Comparison of ENCODE assay signal across 8 mouse cellular contexts in the genomic region with DNA sequence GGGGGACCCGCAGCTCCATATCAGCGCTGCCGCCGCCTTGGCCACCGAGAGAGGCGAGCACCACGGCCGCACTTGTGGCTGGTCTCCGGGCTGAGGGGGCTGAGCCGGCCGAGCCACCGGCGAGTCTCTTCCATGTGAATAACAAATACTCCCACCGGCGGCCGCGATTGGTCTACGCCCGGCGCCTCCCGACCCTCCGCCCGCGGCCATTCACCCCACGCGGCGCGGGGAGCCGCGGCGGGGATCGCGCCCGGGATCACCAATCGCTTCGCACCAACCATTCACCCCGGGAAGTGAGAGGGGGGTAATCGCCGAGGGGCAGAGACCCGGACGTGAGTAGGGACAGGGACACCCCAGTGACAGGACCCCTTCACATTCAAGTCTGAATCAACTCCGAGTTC. TPM values are rescaled to one million over a fixed set of nuclear protein-coding genes. Genes with fewer than 3 reads are reported as not detected.
DNase-seq lines count a peak whose midpoint lies in the region; ATAC-seq and TF ChIP-seq lines count a peak whose summit lies in the region.

TSS of gene Grm8 (minus strand) at position 178 of the 401 bp plus-strand sequence.

- peak; percentile 0 to 2 for DNase-seq in heart, adult 18-20 months
- DNase-seq in heart, adult 8-10 months (ENCODE audit: low spot score): no peak
- no peak for DNase-seq in MEL (ENCODE audit: low read depth, low spot score)
- peak; percentile 18 for DNase-seq in embryonic facial prominence, embryonic 14.5 days (ENCODE audit: low spot score)
- DNase-seq in hindbrain, embryonic 11.5 days (ENCODE audit: low spot score): peak; percentile 69
- no peak for DNase-seq in urinary bladder, postnatal 10 days (ENCODE audit: low spot score)

- H3K36me3 ChIP-seq in MEL (ENCODE audit: control insufficient read depth in 1 of 2, insufficient read depth in 2 of 2, low read length in 2 of 2): no peaks in the 10 kb centered on the region
- H3K36me3 ChIP-seq in embryonic facial prominence, embryonic 14.5 days (ENCODE audit: control insufficient read depth, insufficient read depth, low read length): no peaks in the 10 kb centered on the region
- no peaks in the 10 kb centered on the region for H3K36me3 ChIP-seq in hindbrain, embryonic 11.5 days (ENCODE audit: control insufficient read depth, insufficient read depth, low read length)
- H3K36me3 ChIP-seq in limb, embryonic 15.5 days: no peaks in the 10 kb centered on the region
- H3K36me3 ChIP-seq in neural tube, embryonic 13.5 days: no peaks in the 10 kb centered on the region

- no peak for TF ChIP-seq POLR2A in MEL (IDR thresholded peaks at IDR 0.05; ENCODE audit: control insufficient read depth in 1 of 2, insufficient read depth in 1 of 2, low read depth in 1 of 2, low read length in 2 of 2, poor library complexity in 1 of 2)

- no peak for TF ChIP-seq RAD21 in MEL (IDR thresholded peaks at IDR 0.05; ENCODE audit: low read depth, low read length)

- 0 out of 2 replicates have a peak, but pooled peaks have one; percentile 23 for ATAC-seq in embryonic facial prominence, embryonic 14.5 days (ENCODE audit: low read depth)
- ATAC-seq in hindbrain, embryonic 11.5 days (ENCODE audit: low FRiP score): peak; percentile 74
- ATAC-seq in limb, embryonic 15.5 days (ENCODE audit: insufficient number of reproducible peaks, low FRiP score, low TSS enrichment, low read depth): no peak
- peak; percentile 64 for ATAC-seq in neural tube, embryonic 13.5 days (ENCODE audit: low read depth)

- no peak within 1 kb of the TSS for H3K27ac ChIP-seq in MEL (ENCODE audit: control insufficient read depth, low read depth, low read length)
- no peak within 1 kb of the TSS for H3K27ac ChIP-seq in embryonic facial prominence, embryonic 14.5 days (replicated peaks; ENCODE audit: low read depth, low read length)
- H3K27ac ChIP-seq in hindbrain, embryonic 11.5 days (ENCODE audit: low read depth, low read length): no peak within 1 kb of the TSS
- no peak within 1 kb of the TSS for H3K27ac ChIP-seq in limb, embryonic 15.5 days
- H3K27ac ChIP-seq in neural tube, embryonic 13.5 days (replicated peaks): 0 out of 2 replicates have a peak within 1 kb of the TSS, but pooled peaks have one; percentile 23

- H3K27me3 ChIP-seq in MEL (ENCODE audit: control insufficient read depth in 1 of 2, insufficient read depth in 2 of 2, low read length in 2 of 2): no peaks in the 10 kb centered on the region
- H3K27me3 ChIP-seq in embryonic facial prominence, embryonic 14.5 days (replicated peaks; ENCODE audit: control insufficient read depth, insufficient read depth, low read length): peaks cover 51% of the 10 kb centered on the region
- H3K27me3 ChIP-seq in hindbrain, embryonic 11.5 days (ENCODE audit: control insufficient read depth, insufficient read depth, low read length): peaks cover 30% of the 10 kb centered on the region
- peaks cover 56% of the 10 kb centered on the region for H3K27me3 ChIP-seq in limb, embryonic 15.5 days
- H3K27me3 ChIP-seq in neural tube, embryonic 13.5 days: peaks cover 41% of the 10 kb centered on the region

- H3K4me2 ChIP-seq in embryonic facial prominence, embryonic 14.5 days (ENCODE audit: low read depth, low read length): peak within 1 kb of the TSS; percentile 99
- H3K4me2 ChIP-seq in hindbrain, embryonic 11.5 days (replicated peaks; ENCODE audit: low read depth, low read length): peak within 1 kb of the TSS; percentile 94
- H3K4me2 ChIP-seq in limb, embryonic 15.5 days: peak within 1 kb of the TSS; percentile 100
- H3K4me2 ChIP-seq in neural tube, embryonic 13.5 days: peak within 1 kb of the TSS; percentile 99

- H3K9ac ChIP-seq in MEL (ENCODE audit: control insufficient read depth, low read depth, low read length, poor library complexity, severe bottlenecking): peak within 1 kb of the TSS; percentile 77
- peak within 1 kb of the TSS; percentile 51 for H3K9ac ChIP-seq in embryonic facial prominence, embryonic 14.5 days (ENCODE audit: low read depth, low read length)
- H3K9ac ChIP-seq in hindbrain, embryonic 11.5 days (ENCODE audit: low read depth, low read length): peak within 1 kb of the TSS; percentile 29
- H3K9ac ChIP-seq in limb, embryonic 15.5 days: 0 out of 2 replicates have a peak within 1 kb of the TSS, but pooled peaks have one; percentile 5
- peak within 1 kb of the TSS; percentile 68 for H3K9ac ChIP-seq in neural tube, embryonic 13.5 days

- TF ChIP-seq EP300 in MEL (IDR thresholded peaks at IDR 0.05; ENCODE audit: low read depth in 1 of 2, low read length in 2 of 2): no peak

- TF ChIP-seq CTCF in MEL (IDR thresholded peaks at IDR 0.05 in 2 of 3, conservative IDR thresholded peaks at IDR 0.05 in 1 of 3; ENCODE audit: control insufficient read depth in 1 of 3, insufficient read depth in 1 of 3, low read depth in 2 of 3, low read length in 3 of 3, poor library complexity in 1 of 3, severe bottlenecking in 1 of 3): no peak

- H3K9me3 ChIP-seq in MEL (replicated peaks; ENCODE audit: insufficient read depth, low read length): no peaks in the 10 kb centered on the region
- H3K9me3 ChIP-seq in embryonic facial prominence, embryonic 14.5 days (ENCODE audit: control insufficient read depth, low read length): no peaks in the 10 kb centered on the region
- H3K9me3 ChIP-seq in hindbrain, embryonic 11.5 days (ENCODE audit: control insufficient read depth, low read length): no peaks in the 10 kb centered on the region
- no peaks in the 10 kb centered on the region for H3K9me3 ChIP-seq in limb, embryonic 15.5 days
- H3K9me3 ChIP-seq in neural tube, embryonic 13.5 days: no peaks in the 10 kb centered on the region

- H3K4me1 ChIP-seq in MEL (ENCODE audit: control insufficient read depth in 1 of 2, insufficient read depth in 2 of 2, low read length in 2 of 2): no peaks in the 10 kb centered on the region
- H3K4me1 ChIP-seq in embryonic facial prominence, embryonic 14.5 days (ENCODE audit: control insufficient read depth, insufficient read depth, low read length): peaks cover 7% of the 10 kb centered on the region
- no peaks in the 10 kb centered on the region for H3K4me1 ChIP-seq in hindbrain, embryonic 11.5 days (replicated peaks; ENCODE audit: control insufficient read depth, insufficient read depth, low read length)
- H3K4me1 ChIP-seq in limb, embryonic 15.5 days: peaks cover 26% of the 10 kb centered on the region
- H3K4me1 ChIP-seq in neural tube, embryonic 13.5 days (replicated peaks): peaks cover 33% of the 10 kb centered on the region

- H3K4me3 ChIP-seq in MEL (ENCODE audit: control insufficient read depth in 1 of 2, insufficient read depth in 1 of 2, low read depth in 2 of 2, low read length in 2 of 2): peak within 1 kb of the TSS; percentile 51 to 68
- H3K4me3 ChIP-seq in embryonic facial prominence, embryonic 14.5 days (ENCODE audit: low read depth, low read length): peak within 1 kb of the TSS; percentile 48
- peak within 1 kb of the TSS; percentile 51 for H3K4me3 ChIP-seq in hindbrain, embryonic 11.5 days (ENCODE audit: low read depth, low read length)
- peak within 1 kb of the TSS; percentile 52 for H3K4me3 ChIP-seq in limb, embryonic 15.5 days
- H3K4me3 ChIP-seq in neural tube, embryonic 13.5 days: peak within 1 kb of the TSS; percentile 51

- WGBS in embryonic facial prominence, embryonic 14.5 days: under 1% methylated on average over 25 of the region's 42 CpGs
- 0% methylated on average over 41 of the region's 42 CpGs for WGBS in hindbrain, embryonic 11.5 days
- WGBS in limb, embryonic 15.5 days: under 1% methylated on average over 42 of the region's 42 CpGs
- under 1% methylated on average over 42 of the region's 42 CpGs for WGBS in neural tube, embryonic 13.5 days

- H3K79me2 ChIP-seq in MEL (ENCODE audit: control insufficient read depth, insufficient read depth, low read length, poor library complexity): no peaks in the 10 kb centered on the region

TF ChIP-seq in MEL, 35 proteins besides CTCF, POLR2A, EP300 and RAD21:
- TF ChIP-seq BHLHE40 (IDR thresholded peaks at IDR 0.05; ENCODE audit: borderline replicate concordance, low read depth, low read length): no peak
- 0 out of 2 replicates have a peak, but pooled peaks have one; percentile 12 for TF ChIP-seq SIN3A (IDR thresholded peaks at IDR 0.05; ENCODE audit: low read length)
- TF ChIP-seq MAZ (IDR thresholded peaks at IDR 0.05; ENCODE audit: low read depth, low read length): 0 out of 2 replicates have a peak, but pooled peaks have one; percentile 18

RNA-seq across cellular contexts. Expression of gene Grm8, which starts in this region (rescaled TPM):
- total RNA-seq in heart, adult 18-20 months (2021): not detected
- total RNA-seq in heart, adult 8-10 months (2022): not detected
- total RNA-seq in MEL (2012; rRNA removed): 0.42 and 0.49 TPM in 2 replicates
- polyA plus RNA-seq in MEL (2012; ENCODE audit: insufficient read depth in 1 of 2, insufficient read length in 2 of 2, low read depth in 1 of 2, low replicate concordance in 2 of 2, missing spikeins in 1 of 2): under 1 TPM in 1 of 2 experiments, not detected in 1; 0.52 TPM
- 1.9 and 2.3 TPM in 2 replicates for polyA plus RNA-seq in embryonic facial prominence, embryonic 14.5 days (2014; fragmentation: Nextera tagmentation; extraction: Ambion mirVana)
- polyA plus RNA-seq in hindbrain, embryonic 11.5 days (2014; fragmentation: Nextera tagmentation; extraction: Ambion mirVana): 1.5 and 1.9 TPM in 2 replicates
- polyA plus RNA-seq in limb, embryonic 15.5 days (2015; fragmentation: Nextera tagmentation; extraction: Ambion mirVana): 1.0 and 1.3 TPM in 2 replicates
- polyA plus RNA-seq in neural tube, embryonic 13.5 days (2015; fragmentation: Nextera tagmentation; extraction: Ambion mirVana): 7.0 and 7.7 TPM in 2 replicates

Comparison
In these comparisons a context has a peak if more than half of its experiments do, and no peak if none do; other contexts are left out.
1. Peak in DNase-seq in heart, adult 18-20 months; RNA of the gene not detected or under 1 TPM.
2. DNase-seq: peak in embryonic facial prominence, embryonic 14.5 days (single experiment) and hindbrain, embryonic 11.5 days (single experiment); none in heart, adult 8-10 months (single experiment), MEL (single experiment) and urinary bladder, postnatal 10 days (single experiment).
3. H3K9ac ChIP-seq: peak in every context shown above with its lines; median percentile 77 in MEL; 68 in neural tube, embryonic 13.5 days; 51 in embryonic facial prominence, embryonic 14.5 days; 29 in hindbrain, embryonic 11.5 days; 5 in limb, embryonic 15.5 days.
4. Peak in every context shown above with its lines, with median percentiles within 50 percentile points of each other: H3K4me3 ChIP-seq and H3K4me2 ChIP-seq.